Mouse (Mus musculus) thymus, postnatal 0 days (tissue): ENCODE measurements around the gene Sez6l. TPM values are rescaled to one million over a fixed set of nuclear protein-coding genes. Genes with fewer than 3 reads are reported as not detected.
A peak's percentile ranks its signal among the peaks of the same experiment; 100 is the strongest.
"Not testable (repeated sequence)": the region's sequence is repeated elsewhere in the genome, so short reads cannot be mapped to it uniquely, and the experiment has no call there.

Experiments
- DNase-seq: peaks from one replicate; pipeline ENCODE4 v3.0.0-alpha.2; 2015; ENCODE audit warnings: low spot score
- polyA plus RNA-seq: library from polyadenylated mRNA; unstranded; fragments of >200 nt; fragmentation: Nextera tagmentation; extraction: Ambion mirVana; gene quantifications from 2 replicates; pipeline ENCODE4 v1.2.1, GENCODE M21; 2015

Sez6l gene
- polyA plus RNA-seq, 1 experiment from 2014 or later = 0.25 TPM

DNA sequence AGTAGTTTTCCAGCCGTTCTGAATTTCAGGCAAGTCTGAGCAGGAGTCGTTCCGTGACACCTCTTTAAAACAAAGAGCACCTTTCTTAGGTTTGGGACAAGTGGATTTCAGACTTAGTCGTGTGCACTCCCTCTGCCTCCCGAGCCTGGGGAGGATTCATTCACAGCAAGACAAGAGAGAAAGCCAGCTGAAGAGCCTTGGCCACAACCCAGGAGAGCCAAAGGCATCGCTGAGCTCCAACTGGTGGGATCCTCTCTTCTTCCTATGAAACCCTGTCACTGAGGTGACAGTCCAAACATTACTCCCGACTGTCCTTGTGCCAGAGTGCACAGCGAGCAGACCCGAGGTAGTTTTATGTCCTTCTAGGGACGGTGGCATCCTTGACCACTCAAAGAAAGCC lies 138.4 kb downstream of the Sez6l start:
- DNase-seq = no peak

DNA sequence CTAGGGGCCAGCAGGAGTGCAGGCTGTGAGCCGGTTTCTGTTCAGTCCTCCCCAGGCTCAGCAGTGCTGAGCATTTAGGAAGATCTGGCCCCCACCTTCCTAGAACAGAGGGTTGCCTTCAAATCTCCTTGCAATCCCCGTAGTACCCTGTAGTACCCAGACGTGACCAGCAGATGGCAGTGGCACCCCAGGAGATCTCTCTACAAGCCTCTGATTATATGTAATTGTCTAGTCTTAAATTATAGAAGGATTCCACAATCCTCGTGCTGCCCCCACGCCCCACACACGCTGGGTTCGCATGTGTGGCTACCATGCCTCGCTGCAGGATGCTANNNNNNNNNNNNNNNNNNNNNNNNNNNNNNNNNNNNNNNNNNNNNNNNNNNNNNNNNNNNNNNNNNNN lies 144.0 kb downstream of the Sez6l start:
- peak; percentile 73 for DNase-seq

DNA sequence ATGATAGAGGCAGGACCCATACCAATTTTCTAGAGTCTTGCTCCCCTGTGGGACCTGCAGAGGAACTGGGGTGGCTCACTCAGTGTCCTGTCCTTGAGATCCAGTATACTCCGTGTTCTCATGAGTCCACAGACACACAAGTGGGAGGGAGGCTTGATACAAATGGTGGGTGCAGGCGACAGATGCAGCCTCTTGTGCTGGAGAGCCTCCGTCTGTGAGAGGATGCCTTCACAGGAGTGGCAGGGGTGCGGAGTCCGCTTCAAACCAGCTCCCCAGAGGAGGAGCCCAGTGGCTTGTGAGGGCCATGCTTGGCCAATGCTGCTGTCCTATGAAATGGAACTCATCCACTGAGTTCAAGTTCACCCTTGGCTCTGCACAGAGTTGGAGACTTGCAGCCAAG lies 145.0 kb downstream of the Sez6l start:
- DNase-seq = no peak

DNA sequence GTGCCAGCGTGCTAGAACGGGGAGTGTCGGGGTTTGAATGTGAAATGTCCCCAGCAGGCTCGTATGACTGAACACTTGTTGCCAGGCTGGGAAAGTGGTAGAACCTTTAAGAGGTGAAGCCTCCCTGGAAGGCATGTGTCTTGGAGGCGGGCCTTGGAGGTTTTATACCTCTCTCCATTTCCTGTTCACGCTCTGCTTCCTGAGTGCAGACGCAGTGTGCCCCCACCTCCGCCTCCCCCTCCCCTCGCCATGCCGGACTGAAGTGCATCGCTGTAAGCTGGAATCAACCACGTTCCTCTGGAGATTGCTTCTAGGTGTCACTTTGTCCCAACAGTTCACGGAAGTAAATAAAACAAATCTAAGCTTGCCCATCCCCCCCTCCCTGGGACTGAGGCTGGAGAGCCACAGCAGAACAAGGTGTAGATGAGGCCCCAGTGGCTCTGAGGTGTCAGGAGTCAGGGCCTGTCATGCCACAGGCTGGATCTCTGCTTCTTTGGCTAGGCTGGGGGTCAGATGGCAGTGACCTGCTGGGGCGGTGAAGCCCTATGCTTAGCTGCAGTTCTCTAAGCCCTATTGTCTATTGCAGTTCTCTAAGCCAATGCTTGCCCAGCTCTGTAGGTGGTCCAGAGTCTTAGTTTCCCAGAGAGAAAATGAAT lies 145.7 kb downstream of the Sez6l start:
- peak; percentile 16 for DNase-seq

DNA sequence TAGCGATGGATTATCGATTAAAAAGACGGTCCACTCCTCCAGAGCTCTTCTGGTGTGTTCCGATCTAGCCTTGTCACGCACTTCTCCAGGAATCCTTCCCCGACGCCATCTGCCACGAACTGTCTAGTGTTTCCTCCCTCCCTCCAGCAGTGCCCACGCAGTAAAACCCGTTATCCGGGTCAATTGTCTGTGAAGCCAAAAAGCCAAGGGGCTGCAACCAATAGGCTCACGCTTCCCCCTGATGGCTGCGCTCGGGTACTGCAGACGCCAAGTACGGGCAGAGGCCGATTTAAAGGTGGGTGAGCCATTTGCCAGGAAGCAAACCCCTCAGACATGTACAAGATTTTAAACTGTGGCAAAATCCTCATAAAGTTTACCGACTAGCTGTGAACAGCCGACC lies 148.0 kb downstream of the Sez6l start:
- DNase-seq = peak; percentile 56

DNA sequence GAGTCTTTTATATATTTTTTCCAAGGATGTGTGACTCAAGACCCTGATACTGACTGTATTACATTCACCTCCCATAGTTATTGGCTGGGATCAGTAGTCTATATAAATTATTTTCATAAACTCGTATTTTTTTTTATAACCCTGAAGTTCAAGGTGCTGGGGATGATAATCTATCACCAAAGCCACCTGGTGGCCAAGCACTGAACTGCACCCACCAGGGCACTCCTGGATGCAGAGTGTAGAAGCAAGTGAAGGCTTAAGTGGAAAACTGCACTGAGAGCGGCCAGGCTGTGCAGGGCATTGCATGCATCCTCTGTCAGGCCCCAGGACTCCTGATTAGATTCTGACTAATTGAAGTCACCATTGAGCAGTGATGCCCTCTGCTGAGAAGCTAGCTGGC lies 149.7 kb downstream of the Sez6l start:
- DNase-seq = peak; percentile 50

DNA sequence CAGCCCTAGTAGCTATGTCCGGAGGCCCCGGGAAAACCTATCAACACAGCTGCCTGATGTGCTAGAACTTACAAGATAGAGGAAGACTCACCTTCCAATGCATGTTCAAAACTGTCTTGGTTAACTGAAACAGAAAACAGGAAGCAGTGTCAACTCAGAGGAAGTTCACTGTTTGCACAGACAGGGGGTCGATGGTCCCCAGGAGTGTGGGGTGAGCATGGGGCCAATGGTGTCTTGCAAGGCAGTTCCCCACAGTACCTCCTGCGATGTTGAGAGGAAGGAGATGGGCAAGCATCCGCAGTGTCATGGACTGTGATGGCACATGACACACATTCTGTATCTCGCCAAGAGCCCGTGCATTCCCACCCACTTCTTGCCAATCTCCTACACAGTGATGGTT lies 150.3 kb downstream of the Sez6l start:
- no peak for DNase-seq

DNA sequence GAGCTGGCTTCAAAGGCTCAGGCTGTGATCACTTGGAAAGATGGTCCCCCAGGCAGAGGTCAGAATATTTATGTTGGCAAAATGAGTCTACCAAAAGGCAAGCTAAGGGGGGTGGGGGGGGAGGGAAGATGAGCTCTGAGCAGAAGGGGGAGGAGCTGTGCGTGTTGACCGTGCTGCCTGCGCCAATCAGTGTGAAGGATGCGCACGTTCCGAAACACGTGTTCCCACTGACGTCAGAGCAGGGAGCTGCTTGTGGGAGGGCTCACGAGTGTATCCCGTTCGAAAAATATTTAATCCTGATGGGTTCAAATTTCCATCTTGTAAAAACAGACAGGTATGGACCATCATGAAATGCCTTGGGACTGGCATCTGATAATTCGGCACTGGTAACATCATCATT lies 157.4 kb downstream of the Sez6l start:
- no peak for DNase-seq

DNA sequence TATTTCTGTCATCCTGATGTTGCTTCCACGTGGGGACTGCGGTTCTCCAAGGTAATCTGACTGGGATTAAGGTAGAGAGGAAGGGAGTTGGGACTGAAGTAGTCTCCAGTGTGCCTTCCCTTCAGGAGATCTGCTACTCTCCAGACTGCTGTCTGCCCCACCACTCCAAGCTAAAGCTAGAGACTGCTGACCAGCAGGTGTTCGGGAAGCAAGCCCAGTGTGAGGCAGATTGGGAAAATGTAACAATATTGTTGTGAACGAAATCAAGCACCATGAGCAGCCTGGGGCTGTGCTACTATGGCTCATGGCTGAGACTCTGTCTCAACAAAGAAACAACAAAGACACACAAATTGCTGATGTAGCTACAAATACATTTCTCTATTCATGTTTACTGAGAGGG lies 159.0 kb downstream of the Sez6l start:
- DNase-seq = no peak

DNA sequence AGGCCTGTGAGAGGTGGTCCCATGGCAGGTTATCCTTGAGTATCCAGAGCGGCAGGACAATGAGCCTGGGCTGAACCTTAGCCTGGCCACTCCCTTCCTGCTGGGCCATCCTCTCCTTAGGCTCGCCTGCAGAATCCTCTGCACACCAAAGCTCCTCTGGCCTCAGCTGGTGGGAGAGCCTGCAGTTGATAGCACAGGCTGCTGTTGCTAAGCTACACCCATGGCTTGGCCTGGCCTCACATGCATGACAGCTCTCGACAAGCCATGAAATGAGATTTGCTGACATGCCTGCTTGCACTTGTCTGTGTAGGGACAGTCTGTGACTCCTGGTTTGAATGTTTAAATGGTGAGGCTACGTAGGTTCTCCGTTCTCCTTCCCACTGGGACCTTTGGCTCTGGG lies 160.3 kb downstream of the Sez6l start:
- DNase-seq = no peak

DNA sequence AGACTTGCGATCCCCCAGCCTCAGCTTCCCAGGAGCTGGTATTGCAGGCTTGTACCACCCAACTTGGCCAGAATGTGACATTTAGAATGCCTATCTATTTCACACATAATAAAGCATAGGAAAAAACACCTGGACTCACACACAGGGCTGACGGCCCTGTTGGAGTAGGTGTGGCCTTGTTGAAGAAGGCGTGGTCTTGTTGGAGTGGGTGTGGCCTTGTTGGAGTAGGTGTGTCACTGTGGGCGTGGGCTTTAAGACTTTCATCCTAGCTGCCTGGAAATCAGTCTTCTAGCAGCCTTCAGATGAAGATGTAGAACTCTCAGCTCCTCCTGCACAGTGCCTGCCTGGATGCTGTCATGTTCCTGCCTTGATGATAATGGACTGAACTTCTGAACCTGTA lies 164.2 kb downstream of the Sez6l start:
- not testable (repeated sequence) for DNase-seq

DNA sequence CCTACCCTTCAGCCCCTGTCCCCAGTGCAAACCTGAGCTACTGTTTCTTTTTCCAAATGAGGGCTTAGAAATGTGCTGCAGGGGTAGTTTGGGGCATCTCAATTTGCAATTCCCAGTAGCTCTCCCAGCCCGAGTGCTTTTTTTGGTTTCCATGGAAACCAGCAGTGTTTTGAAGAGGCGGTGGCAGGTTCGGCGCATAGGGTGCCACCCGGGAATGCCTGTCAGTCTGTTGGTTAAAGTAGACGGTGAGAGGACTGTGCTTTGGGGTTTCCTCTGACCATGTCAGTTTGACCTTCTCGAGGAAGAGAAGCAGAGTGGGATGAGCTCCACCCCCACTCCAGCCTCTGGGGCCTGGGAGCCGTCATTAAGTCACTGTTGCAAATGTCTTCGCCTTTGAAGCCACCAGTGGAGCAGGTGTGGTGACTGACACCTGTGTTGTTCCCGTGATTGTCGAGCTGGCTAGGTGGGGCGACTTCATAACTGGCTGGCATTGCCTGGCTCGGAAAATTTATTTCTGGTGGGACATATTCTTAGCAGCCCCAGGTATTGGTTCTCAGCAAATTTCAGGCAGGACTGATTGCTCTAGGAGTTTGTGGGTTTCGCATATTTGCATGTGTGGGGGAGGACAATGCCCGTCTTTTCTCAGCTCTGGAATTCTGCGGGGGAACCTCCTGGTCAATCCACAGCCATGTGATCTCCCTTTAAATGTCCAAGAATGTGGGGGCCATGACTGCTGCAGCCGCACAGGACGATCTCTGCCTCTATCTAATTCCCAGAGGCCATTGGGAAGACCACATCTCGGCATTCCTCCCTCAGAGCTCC lies 165.3 kb downstream of the Sez6l start:
- no peak for DNase-seq

DNA sequence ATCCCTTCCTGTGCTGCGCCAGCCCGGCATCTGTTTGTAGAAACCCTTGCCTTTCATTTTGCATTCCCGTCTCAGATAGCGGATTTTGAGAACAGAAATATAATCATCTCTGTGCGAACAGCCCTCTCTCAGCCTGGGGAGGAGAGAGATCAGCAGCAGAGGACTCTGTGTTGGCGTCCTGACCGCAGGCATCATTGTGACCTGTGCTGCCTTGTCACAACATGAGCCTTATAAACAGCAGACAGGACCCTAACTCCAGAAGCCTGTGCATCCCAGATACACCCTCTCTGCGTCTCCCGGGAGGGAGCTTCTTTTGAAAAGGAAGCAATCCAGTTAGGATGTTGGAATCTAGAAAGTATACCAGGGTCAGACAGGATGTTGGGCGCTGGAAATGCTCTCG lies 165.9 kb downstream of the Sez6l start:
- DNase-seq = no peak

DNA sequence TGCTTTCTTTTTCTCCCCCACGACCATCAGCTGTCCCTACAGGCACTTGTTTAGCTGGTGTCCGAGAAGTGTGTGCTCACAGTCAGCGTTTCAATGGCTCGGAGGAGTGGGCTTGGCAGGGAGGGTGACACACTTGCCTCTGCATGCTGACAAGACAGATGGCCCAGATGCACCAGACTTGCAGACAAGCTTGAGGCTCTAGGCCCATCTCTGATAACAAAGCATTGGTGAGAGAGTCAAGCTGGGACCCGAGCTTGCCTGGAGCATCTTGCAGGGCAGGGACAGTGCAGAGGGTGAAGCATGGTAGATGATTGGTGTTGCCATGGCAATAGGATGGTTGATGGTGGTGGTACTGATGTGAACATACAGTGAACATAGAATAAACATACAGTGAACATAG lies 167.7 kb downstream of the Sez6l start:
- no peak for DNase-seq

DNA sequence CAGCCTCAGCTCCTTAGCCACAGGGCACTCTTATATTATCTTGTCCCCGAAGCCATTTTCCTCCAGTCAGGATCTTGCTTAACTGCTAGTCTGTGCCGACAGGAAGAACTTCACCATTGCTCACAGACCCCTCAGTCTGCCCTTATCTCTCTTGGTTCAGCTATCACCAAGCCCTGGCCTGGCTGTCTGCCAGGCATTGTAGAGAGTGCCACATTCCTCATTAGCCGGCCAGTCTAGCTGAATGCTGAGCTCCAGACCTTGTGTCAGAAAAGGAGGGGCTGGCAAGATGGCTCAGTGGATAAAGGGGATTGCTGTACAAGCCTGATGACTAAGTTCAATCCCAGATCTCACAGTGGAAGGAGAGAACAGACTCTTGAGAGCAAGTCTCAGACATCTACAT lies 171.0 kb downstream of the Sez6l start:
- DNase-seq = no peak

DNA sequence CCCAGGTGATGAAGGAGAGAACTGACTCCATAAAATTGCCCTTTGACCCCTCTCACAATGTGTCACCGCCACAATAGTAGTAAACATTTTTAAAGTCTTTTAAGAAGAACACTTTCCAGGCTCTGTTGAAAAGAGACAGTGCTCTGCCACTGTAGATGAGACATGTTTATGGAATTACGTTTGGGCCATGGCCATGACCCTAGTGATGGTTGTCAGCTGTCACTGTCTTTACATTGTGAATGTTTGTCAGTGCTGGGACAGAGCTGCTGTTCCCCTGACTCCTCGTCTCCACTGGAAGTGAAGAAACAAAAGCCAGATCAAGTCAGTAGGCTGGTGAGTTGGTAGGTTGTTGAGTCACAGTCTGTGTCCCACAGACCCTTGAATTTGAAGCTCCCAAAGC lies 174.5 kb downstream of the Sez6l start:
- DNase-seq = no peak

DNA sequence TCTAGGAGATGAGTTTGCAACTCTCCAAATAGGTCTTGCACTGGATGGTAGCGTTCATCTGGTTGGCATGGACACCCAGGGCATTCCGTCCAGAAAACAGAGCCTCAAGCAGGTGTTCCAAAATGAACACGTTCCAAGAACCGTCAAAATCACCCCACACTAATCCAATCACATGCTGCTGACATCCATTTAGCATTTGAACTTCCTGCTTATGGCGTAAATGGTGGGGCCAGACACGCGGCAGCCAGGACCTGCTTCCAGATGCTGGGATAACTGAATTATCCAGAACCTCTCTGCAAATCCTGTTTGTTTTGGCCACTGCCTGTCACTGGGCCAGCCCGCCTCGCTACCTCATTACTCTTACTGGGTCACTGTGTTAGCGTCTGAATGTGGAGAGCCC lies 177.7 kb downstream of the Sez6l start:
- no peak for DNase-seq

DNA sequence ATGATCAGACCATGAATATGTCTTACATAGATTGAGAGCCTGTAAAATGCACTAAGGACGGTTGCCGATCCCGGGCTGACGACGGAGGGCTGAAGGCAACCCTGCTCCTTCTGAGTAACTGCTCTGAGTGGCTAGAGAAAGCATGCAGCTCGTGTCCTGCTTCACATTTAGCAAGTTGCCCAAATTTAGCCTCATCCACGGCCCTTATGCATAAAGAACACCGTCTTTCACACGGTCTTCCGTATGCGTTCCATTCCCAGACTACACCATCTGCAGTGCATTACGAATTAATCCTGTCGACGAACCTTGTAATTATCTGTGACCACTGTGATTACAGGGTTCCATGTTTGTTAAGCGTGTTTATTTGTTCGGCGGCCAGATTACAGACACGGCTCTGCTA lies 180.9 kb downstream of the Sez6l start:
- no peak for DNase-seq

DNA sequence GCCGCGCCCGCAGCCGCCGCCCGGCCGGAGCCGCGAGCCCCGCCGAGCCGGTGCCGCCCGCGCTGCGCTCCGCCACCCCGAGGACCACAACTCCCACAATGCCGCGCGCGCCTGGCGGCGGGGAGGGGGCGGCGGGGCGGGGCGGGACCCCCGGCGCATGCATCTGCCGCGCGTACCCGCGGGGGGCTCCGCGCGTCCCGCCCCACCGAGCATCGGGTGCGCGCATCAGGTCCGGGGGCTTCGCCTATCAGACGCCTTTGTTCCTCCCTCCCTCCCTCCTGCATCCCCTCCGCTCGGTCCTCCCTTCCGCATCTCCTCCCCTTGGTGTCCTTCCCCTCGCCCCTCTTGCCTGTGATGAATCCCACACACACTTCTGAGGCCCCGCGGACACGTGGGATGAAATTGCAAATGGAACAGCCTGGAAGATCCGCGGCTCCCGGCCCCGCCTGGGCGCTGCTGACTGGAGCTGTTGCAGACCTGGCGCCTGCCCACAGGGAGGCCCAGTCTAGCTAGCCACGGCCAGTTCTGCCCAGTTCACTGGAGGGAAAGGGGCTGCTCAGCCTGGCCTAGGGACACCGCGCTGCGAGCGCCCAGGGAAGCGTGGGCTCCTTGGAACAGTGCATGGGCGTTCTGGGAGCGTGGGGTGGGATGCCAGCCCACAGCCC lies 182.1 kb downstream of the Sez6l start, which contains the start of gene Asphd2:
Gene Asphd2, minus strand, starts transcription at position 88 of the 665 bp plus-strand sequence.
- peak; percentile 10 for DNase-seq

DNA sequence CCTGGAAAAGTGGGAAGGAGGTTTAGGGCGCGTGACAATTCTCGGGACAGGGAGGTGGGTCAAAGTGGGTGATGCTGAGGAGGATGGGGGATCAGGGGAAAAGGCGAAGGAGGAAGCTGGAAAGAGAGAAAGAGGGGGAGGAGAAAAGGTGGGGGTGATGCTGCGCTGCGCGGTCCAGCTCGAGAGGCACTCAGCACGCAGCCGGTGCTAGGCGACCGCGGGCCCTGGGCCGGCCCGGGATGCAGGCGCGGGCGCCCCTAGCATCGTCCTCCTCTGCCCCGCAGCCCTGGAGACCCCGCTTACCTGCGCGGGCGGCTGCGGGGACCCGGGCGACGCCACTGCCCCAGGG lies 182.6 kb downstream of the Sez6l start:
- DNase-seq = no peak

DNA sequence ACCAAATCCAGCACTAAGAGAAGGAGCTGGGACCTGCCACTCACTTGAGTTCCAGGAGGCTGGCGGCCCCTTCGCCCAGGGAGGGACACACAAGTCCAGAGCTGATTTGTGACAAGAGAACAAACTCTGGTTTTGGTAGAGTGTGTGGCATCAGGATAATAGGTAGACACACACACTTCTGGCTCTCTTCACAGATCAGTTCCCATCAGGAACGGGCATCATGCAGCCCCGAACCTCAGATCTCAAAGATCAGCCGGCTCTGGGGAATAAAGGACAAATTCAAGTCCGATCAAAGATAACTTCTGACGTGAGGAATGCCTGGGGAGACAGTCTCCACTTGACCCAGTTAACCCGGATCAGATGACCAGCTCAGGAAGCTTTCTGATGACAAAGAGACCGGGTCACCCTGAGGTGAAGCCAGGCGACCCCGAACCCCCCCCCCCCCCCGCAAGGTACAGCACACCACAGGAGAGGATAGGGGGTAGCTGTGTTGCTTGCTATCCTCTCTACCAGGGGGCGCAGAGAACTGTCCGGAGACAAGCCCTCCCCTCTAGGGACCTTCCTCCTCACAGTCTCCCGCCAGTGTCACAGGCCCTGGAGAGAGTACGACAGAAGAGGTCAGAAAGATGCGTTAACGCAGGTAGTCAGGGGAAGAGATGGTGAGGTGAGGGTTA lies 183.1 kb downstream of the Sez6l start:
- no peak for DNase-seq
